Mouse (Mus musculus) erythroblast, embryonic 14.5 days (primary cell): ENCODE data around the gene DXBay18.
"Not testable (repeated sequence)": the region's sequence is repeated elsewhere in the genome, so short reads cannot be mapped to it uniquely, and the experiment has no call there.

ENCODE experiments used
- GATA1 ChIP-seq: IDR thresholded peaks from 2 replicates; pipeline ENCODE4 v1.6.1; 2012; ENCODE audit warnings: low read length, inconsistent platforms, mixed read lengths
- TAL1 ChIP-seq: IDR thresholded peaks from 3 replicates; pipeline ENCODE4 v1.6.1; 2012; ENCODE audit warnings: low read length, inconsistent platforms, mixed read lengths

- TF ChIP-seq GATA1, TAL1: not testable (repeated sequence)
These were observed 754 bp downstream of the DXBay18 start, which contains the start of gene Xlr5b for GRCm38 (mm10) chrX:73148496-73148895.
